Mouse (Mus musculus) MEL (cell line): ENCODE data around the gene Pla2g2c. TPM values are rescaled to one million over a fixed set of nuclear protein-coding genes. Genes with fewer than 3 reads are reported as not detected.

Source experiments
- DNase-seq: peaks from one replicate; pipeline ENCODE4 v3.0.0; 2011; ENCODE audit warnings: low read depth, low spot score
- H3K27ac ChIP-seq: 2 replicates; pipeline ENCODE4 v1.5.1; 2012; ENCODE audit warnings: low read depth, mild to moderate bottlenecking, control low read depth, low read length, moderate library complexity; ENCODE audit not compliant: control insufficient read depth
- H3K27me3 ChIP-seq, 2 experiments: fragments of 150-350 bp in 1 of 2; sonication (generic) in 1 of 2; 2 replicates each; pipeline ENCODE4 v1.6.1; 2012; ENCODE audit warnings: low read length in 2 of 2, mild to moderate bottlenecking in 2 of 2, improper control_type of control experiment in 1 of 2, moderate library complexity in 1 of 2; ENCODE audit not compliant: insufficient read depth in 2 of 2, control insufficient read depth in 1 of 2
- H3K36me3 ChIP-seq, 2 experiments: 2 replicates each; pipeline ENCODE4 v1.6.1; 2012 to 2014; ENCODE audit warnings: low read length in 2 of 2, improper control_type of control experiment in 1 of 2, inconsistent platforms in 1 of 2, mild to moderate bottlenecking in 1 of 2; ENCODE audit not compliant: insufficient read depth in 2 of 2, control insufficient read depth in 1 of 2
- H3K4me1 ChIP-seq, 2 experiments: fragments of 150-350 bp in 1 of 2; sonication (generic) in 1 of 2; 2 replicates each; pipeline ENCODE4 v1.6.1; 2012; ENCODE audit warnings: low read length in 2 of 2, improper control_type of control experiment in 1 of 2, mild to moderate bottlenecking in 1 of 2; ENCODE audit not compliant: insufficient read depth in 2 of 2, control insufficient read depth in 1 of 2
- H3K4me3 ChIP-seq, 2 experiments: fragments of 150-350 bp in 1 of 2; sonication (generic) in 1 of 2; 2 replicates each; pipeline ENCODE4 v1.5.1; 2012; ENCODE audit warnings: low read depth in 2 of 2, low read length in 2 of 2, mild to moderate bottlenecking in 2 of 2, moderate library complexity in 2 of 2, control low read depth in 1 of 2, improper control_type of control experiment in 1 of 2; ENCODE audit not compliant: control insufficient read depth in 1 of 2, insufficient read depth in 1 of 2
- H3K79me2 ChIP-seq: 2 replicates; pipeline ENCODE4 v1.6.1; 2012; ENCODE audit warnings: mild to moderate bottlenecking, low read length, moderate library complexity; ENCODE audit not compliant: control insufficient read depth, poor library complexity, insufficient read depth
- H3K9ac ChIP-seq: 2 replicates; pipeline ENCODE4 v1.6.1; 2012; ENCODE audit warnings: low read depth, mild to moderate bottlenecking, control low read depth, low read length, moderate library complexity; ENCODE audit not compliant: control insufficient read depth, poor library complexity, severe bottlenecking
- H3K9me3 ChIP-seq: fragments of 150-350 bp; sonication (generic); replicated peaks from 2 replicates; pipeline ENCODE4 v1.6.1; 2012; ENCODE audit warnings: mild to moderate bottlenecking, low read length, improper control_type of control experiment, moderate library complexity; ENCODE audit not compliant: insufficient read depth
- BHLHE40 ChIP-seq: IDR thresholded peaks from 2 replicates; pipeline ENCODE4 v1.6.1; 2012; ENCODE audit warnings: low read depth, mild to moderate bottlenecking, inconsistent platforms, low read length, improper control_type of control experiment, borderline replicate concordance
- CHD1 ChIP-seq: IDR thresholded peaks from 2 replicates; pipeline ENCODE4 v1.6.1; 2012; ENCODE audit warnings: low read depth, mild to moderate bottlenecking, inconsistent platforms, low read length, improper control_type of control experiment
- CHD2 ChIP-seq: IDR thresholded peaks from 2 replicates; pipeline ENCODE4 v1.6.1; 2011; ENCODE audit warnings: low read length, improper control_type of control experiment
- CTCF ChIP-seq, 3 experiments: IDR thresholded peaks in 2 of 3; conservative IDR thresholded peaks in 1 of 3; 2 replicates each; pipeline ENCODE4 v1.5.1; 2011 to 2012; ENCODE audit warnings: low read length in 3 of 3, low read depth in 2 of 3, mild to moderate bottlenecking in 2 of 3, improper control_type of control experiment in 1 of 3, inconsistent platforms in 1 of 3, mixed read lengths in 1 of 3, moderate library complexity in 1 of 3; ENCODE audit not compliant: control insufficient read depth in 1 of 3, insufficient read depth in 1 of 3, poor library complexity in 1 of 3, severe bottlenecking in 1 of 3
- ELF1 ChIP-seq: IDR thresholded peaks from 2 replicates; pipeline ENCODE4 v1.6.1; 2014; ENCODE audit warnings: low read depth, mild to moderate bottlenecking, inconsistent platforms, low read length, improper control_type of control experiment, moderate library complexity
- GATA1 ChIP-seq: IDR thresholded peaks from 2 replicates; pipeline ENCODE4 v1.6.1; 2011; ENCODE audit warnings: low read depth, low read length, improper control_type of control experiment
- HCFC1 ChIP-seq: IDR thresholded peaks from 2 replicates; pipeline ENCODE4 v1.6.1; 2012; ENCODE audit warnings: low read depth, mild to moderate bottlenecking, inconsistent platforms, low read length, improper control_type of control experiment, moderate library complexity
- JUND ChIP-seq: IDR thresholded peaks from 2 replicates; pipeline ENCODE4 v1.6.1; 2011; ENCODE audit warnings: low read depth, mild to moderate bottlenecking, improper control_type of control experiment, low read length
- MAFK ChIP-seq: IDR thresholded peaks from 2 replicates; pipeline ENCODE4 v1.6.1; 2011; ENCODE audit warnings: low read depth, mild to moderate bottlenecking, low read length, improper control_type of control experiment, borderline replicate concordance
- MAZ ChIP-seq: IDR thresholded peaks from 2 replicates; pipeline ENCODE4 v1.6.1; 2012; ENCODE audit warnings: low read depth, mild to moderate bottlenecking, inconsistent platforms, low read length, improper control_type of control experiment
- MEF2A ChIP-seq: IDR thresholded peaks from 2 replicates; pipeline ENCODE4 v1.6.1; 2014; ENCODE audit warnings: low read depth, mild to moderate bottlenecking, inconsistent platforms, low read length, improper control_type of control experiment; ENCODE audit not compliant: poor library complexity, insufficient replicate concordance, severe bottlenecking; ENCODE audit errors: extremely low read depth
- MXI1 ChIP-seq: IDR thresholded peaks from 2 replicates; pipeline ENCODE4 v1.6.1; 2011; ENCODE audit warnings: mild to moderate bottlenecking, low read depth, low read length, improper control_type of control experiment
- MYB ChIP-seq: IDR thresholded peaks from 2 replicates; pipeline ENCODE4 v1.6.1; 2011; ENCODE audit warnings: mild to moderate bottlenecking, low read depth, low read length, improper control_type of control experiment
- MYC ChIP-seq: IDR thresholded peaks from 2 replicates; pipeline ENCODE4 v1.6.1; 2011; ENCODE audit warnings: low read depth, mild to moderate bottlenecking, low read length, improper control_type of control experiment, moderate library complexity
- NELFE ChIP-seq: IDR thresholded peaks from 2 replicates; pipeline ENCODE4 v1.6.1; 2011; ENCODE audit warnings: low read depth, low read length, improper control_type of control experiment
- POLR2A ChIP-seq, 2 experiments: IDR thresholded peaks; 2 replicates each; pipeline ENCODE4 v1.6.1; 2011 to 2012; ENCODE audit warnings: low read length in 2 of 2, mild to moderate bottlenecking in 2 of 2, control low read depth in 1 of 2, improper control_type of control experiment in 1 of 2, low read depth in 1 of 2, moderate library complexity in 1 of 2; ENCODE audit not compliant: control insufficient read depth in 1 of 2, insufficient read depth in 1 of 2, poor library complexity in 1 of 2
- POLR2AphosphoS2 ChIP-seq: IDR thresholded peaks from 2 replicates; pipeline ENCODE4 v1.6.1; 2011; ENCODE audit warnings: low read length, improper control_type of control experiment
- POLR2AphosphoS5 ChIP-seq: IDR thresholded peaks from 2 replicates; pipeline ENCODE4 v1.6.1; 2012; ENCODE audit warnings: low read depth, borderline replicate concordance, mild to moderate bottlenecking, inconsistent platforms, low read length, moderate library complexity, mixed read lengths
- RAD21 ChIP-seq: IDR thresholded peaks from 2 replicates; pipeline ENCODE4 v1.6.1; 2011; ENCODE audit warnings: mild to moderate bottlenecking, low read depth, low read length, improper control_type of control experiment
- RCOR1 ChIP-seq: IDR thresholded peaks from 2 replicates; pipeline ENCODE4 v1.6.1; 2012; ENCODE audit warnings: low read depth, mild to moderate bottlenecking, inconsistent platforms, low read length, improper control_type of control experiment
- SIN3A ChIP-seq: IDR thresholded peaks from 2 replicates; pipeline ENCODE4 v1.6.1; 2012; ENCODE audit warnings: low read length, improper control_type of control experiment, inconsistent platforms
- SMC3 ChIP-seq: IDR thresholded peaks from 2 replicates; pipeline ENCODE4 v1.6.1; 2011; ENCODE audit warnings: low read depth, low read length, improper control_type of control experiment
- TCF12 ChIP-seq: IDR thresholded peaks from 2 replicates; pipeline ENCODE4 v1.6.1; 2014; ENCODE audit warnings: low read depth, mild to moderate bottlenecking, inconsistent platforms, low read length, improper control_type of control experiment, moderate library complexity
- UBTF ChIP-seq: IDR thresholded peaks from 2 replicates; pipeline ENCODE4 v1.6.1; 2012; ENCODE audit warnings: low read depth, mild to moderate bottlenecking, inconsistent platforms, low read length, improper control_type of control experiment, moderate library complexity, borderline replicate concordance; ENCODE audit not compliant: insufficient read depth
- USF1 ChIP-seq: IDR thresholded peaks from 2 replicates; pipeline ENCODE4 v1.6.1; 2014; ENCODE audit warnings: low read depth, mild to moderate bottlenecking, inconsistent platforms, low read length, improper control_type of control experiment, moderate library complexity
- USF2 ChIP-seq, 2 experiments: IDR thresholded peaks; 2 replicates each; pipeline ENCODE4 v1.6.1; 2011 to 2012; ENCODE audit warnings: improper control_type of control experiment in 2 of 2, low read length in 2 of 2, borderline replicate concordance in 1 of 2, inconsistent platforms in 1 of 2, low read depth in 1 of 2, mild to moderate bottlenecking in 1 of 2; ENCODE audit not compliant: insufficient read depth in 1 of 2
- ZC3H11A ChIP-seq: IDR thresholded peaks from 2 replicates; pipeline ENCODE4 v1.6.1; 2012; ENCODE audit warnings: low read depth, mild to moderate bottlenecking, inconsistent platforms, low read length, improper control_type of control experiment
- ZMIZ1 ChIP-seq: IDR thresholded peaks from 2 replicates; pipeline ENCODE4 v1.6.1; 2012; ENCODE audit warnings: low read depth, mild to moderate bottlenecking, inconsistent platforms, low read length, improper control_type of control experiment, moderate library complexity
- ZNF384 ChIP-seq: IDR thresholded peaks from 2 replicates; pipeline ENCODE4 v1.6.1; 2012; ENCODE audit warnings: low read depth, mild to moderate bottlenecking, inconsistent platforms, low read length, improper control_type of control experiment
- polyA plus RNA-seq, 2 experiments: library from polyadenylated mRNA; stranded (reverse) in 1 of 2; unstranded in 1 of 2; fragments of >175 nt in 1 of 2; fragments of >200 nt in 1 of 2; gene quantifications; 2 replicates each; pipeline versions ENCODE4 v1.2.1 to v1.2.4; 2012; ENCODE audit warnings: low replicate concordance in 2 of 2, low read depth in 1 of 2; ENCODE audit not compliant: insufficient read length in 2 of 2, insufficient read depth in 1 of 2, missing spikeins in 1 of 2
- total RNA-seq: library from RNA; depleted of rRNA; stranded (reverse); fragments of 300-350 nt; gene quantifications from 2 replicates; pipeline ENCODE4 v1.2.3, GENCODE M21; 2012

The Pla2g2c gene
- total and polyA plus RNA-seq, 3 experiments, result not detected

DNA sequence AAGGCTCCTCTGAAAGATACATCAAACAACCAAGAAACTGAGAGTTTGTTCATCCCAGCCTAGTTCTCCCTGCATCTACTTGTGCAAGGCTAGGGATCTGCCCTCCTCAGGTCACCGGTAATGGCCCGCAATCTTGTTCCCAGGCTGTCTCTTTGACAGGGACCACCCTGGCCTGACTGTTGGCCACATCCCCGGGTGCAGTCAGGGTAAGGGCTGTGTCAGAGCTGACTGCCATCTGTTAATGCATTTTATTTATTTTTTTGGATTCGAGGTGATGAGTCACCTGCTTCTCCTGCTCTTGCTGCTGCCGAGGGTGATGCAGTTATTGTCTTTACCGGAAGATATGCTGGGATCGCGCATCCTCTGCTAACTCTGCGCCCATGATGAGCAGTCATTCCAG, 7.9 kb upstream of the Pla2g2c start:
- Histone ChIP-seq H3K4me3 (no peak overlapping the region), H3K27me3 (no peaks in the 10 kb centered on the region), H3K79me2 (no peaks in the 10 kb centered on the region)
- TF ChIP-seq GATA1, result no peak
- TF ChIP-seq POLR2AphosphoS2, result no peak
- TF ChIP-seq RAD21, result no peak
- no peak for TF ChIP-seq MYC
- no peak for TF ChIP-seq MYB
- no peak for TF ChIP-seq SMC3
- TF ChIP-seq CHD1, result no peak
- no peak for TF ChIP-seq MXI1
- no peak for TF ChIP-seq ZMIZ1
- TF ChIP-seq CHD2, result no peak
- TF ChIP-seq SIN3A, result no peak
- no peak for TF ChIP-seq USF1
- no peak for TF ChIP-seq ELF1
- no peak for TF ChIP-seq RCOR1
- TF ChIP-seq UBTF, result no peak
- TF ChIP-seq NELFE, result no peak
- TF ChIP-seq USF2 (IDR thresholded peaks at IDR 0.05; ENCODE audit: borderline replicate concordance in 1 of 2, insufficient read depth in 1 of 2, low read depth in 1 of 2, low read length in 2 of 2), result no peak
- no peak for TF ChIP-seq MAZ
- TF ChIP-seq, all 39 proteins: peak for 0
- Histone ChIP-seq H3K27ac (no peak overlapping the region), H3K4me1 (no peaks in the 10 kb centered on the region), H3K36me3 (no peaks in the 10 kb centered on the region), H3K9me3 (no peaks in the 10 kb centered on the region), H3K9ac (no peak overlapping the region)
- DNase-seq, result no peak

DNA sequence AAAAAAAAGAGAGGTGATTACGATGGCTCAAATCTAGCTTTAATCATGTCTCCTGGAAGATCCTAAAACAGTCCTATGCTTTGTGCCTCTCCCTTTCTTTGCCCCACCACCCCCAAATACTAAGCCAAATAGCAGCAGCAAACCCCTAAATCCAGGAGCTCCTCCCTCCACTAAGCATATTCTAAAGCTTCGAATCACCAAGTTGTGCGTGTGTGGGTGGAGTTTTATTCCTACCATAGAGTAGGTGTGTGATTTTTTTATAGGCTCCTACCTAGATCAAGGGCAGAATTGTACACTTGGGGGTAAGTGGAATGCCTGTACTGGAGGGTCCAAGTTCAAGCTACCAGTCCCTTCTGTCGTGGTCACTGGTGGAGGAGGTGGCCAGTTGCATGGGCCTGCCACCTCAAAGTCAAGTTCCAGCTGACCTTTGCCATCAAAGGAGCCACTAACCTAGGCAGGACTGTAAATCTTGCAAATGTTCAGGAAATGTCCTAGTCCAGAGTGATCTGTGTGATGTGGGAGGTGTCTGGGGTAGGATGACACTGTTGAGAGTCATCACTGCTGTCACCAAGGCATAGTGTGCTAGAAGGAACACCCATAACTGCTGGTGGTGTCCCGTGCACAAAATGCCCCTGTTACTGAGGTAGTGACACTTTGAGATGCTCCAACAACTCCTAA, 5.9 kb upstream of the Pla2g2c start:
- H3K4me3 ChIP-seq, result no peak overlapping the region
- no peak overlapping the region for H3K27ac ChIP-seq
- no peak for DNase-seq
- H3K79me2 ChIP-seq, result no peaks in the 10 kb centered on the region
- H3K27me3 ChIP-seq, result no peaks in the 10 kb centered on the region
- TF ChIP-seq TCF12 (no peak), CHD1 (no peak), BHLHE40 (no peak), CHD2 (no peak), POLR2AphosphoS2 (no peak), NELFE (no peak), POLR2A (IDR thresholded peaks at IDR 0.05; ENCODE audit: control insufficient read depth in 1 of 2, insufficient read depth in 1 of 2, low read depth in 1 of 2, low read length in 2 of 2, poor library complexity in 1 of 2) (no peak), POLR2AphosphoS5 (no peak), JUND (no peak), ELF1 (no peak), MAFK (no peak), HCFC1 (no peak), CTCF (IDR thresholded peaks at IDR 0.05 in 2 of 3, conservative IDR thresholded peaks at IDR 0.05 in 1 of 3; ENCODE audit: control insufficient read depth in 1 of 3, insufficient read depth in 1 of 3, low read depth in 2 of 3, low read length in 3 of 3, poor library complexity in 1 of 3, severe bottlenecking in 1 of 3) (no peak), MAZ (no peak), MEF2A (no peak), ZC3H11A (no peak), ZNF384 (no peak)
- H3K9ac ChIP-seq, result no peak overlapping the region
- no peaks in the 10 kb centered on the region for H3K36me3 ChIP-seq
- no peaks in the 10 kb centered on the region for H3K9me3 ChIP-seq
- no peaks in the 10 kb centered on the region for H3K4me1 ChIP-seq
